Mouse (Mus musculus) lung, postnatal 0 days (tissue): ENCODE data around the gene Il31ra. TPM values are rescaled to one million over a fixed set of nuclear protein-coding genes. Genes with fewer than 3 reads are reported as not detected.

Source experiments
- ATAC-seq: fragments of 200-750 bp; cut with Nextera tagmentation; 2 replicates; pipeline ENCODE4 v1.8.0; 2017; ENCODE audit warnings: moderate library complexity
- DNase-seq: peaks from one replicate; pipeline ENCODE4 v3.0.0-alpha.2; 2016; ENCODE audit warnings: low spot score
- H3K27ac ChIP-seq: fragments of 300-500 bp; sonication (generic); 2 replicates; pipeline ENCODE4 v1.5.1; 2014; ENCODE audit warnings: antibody characterized with exemption, mild to moderate bottlenecking, low read length, mixed read lengths
- H3K27me3 ChIP-seq: fragments of 300-500 bp; sonication (generic); replicated peaks from 2 replicates; pipeline ENCODE4 v1.6.1; 2014; ENCODE audit warnings: low read length, mixed read lengths; ENCODE audit not compliant: insufficient read depth
- H3K36me3 ChIP-seq: fragments of 300-500 bp; sonication (generic); 2 replicates; pipeline ENCODE4 v1.6.1; 2014; ENCODE audit warnings: low read length, mixed read lengths; ENCODE audit not compliant: insufficient read depth
- H3K4me1 ChIP-seq: fragments of 300-500 bp; sonication (generic); 2 replicates; pipeline ENCODE4 v1.6.1; 2014; ENCODE audit warnings: antibody characterized with exemption, low read depth, low read length, mixed read lengths; ENCODE audit not compliant: insufficient read depth
- H3K4me2 ChIP-seq: fragments of 300-500 bp; sonication (generic); replicated peaks from 2 replicates; pipeline ENCODE4 v1.6.1; 2014; ENCODE audit warnings: low read depth, mild to moderate bottlenecking, low read length, moderate library complexity, mixed read lengths
- H3K4me3 ChIP-seq: fragments of 300-500 bp; sonication (generic); 2 replicates; pipeline ENCODE4 v1.5.1; 2014; ENCODE audit warnings: low read depth, low read length
- H3K9ac ChIP-seq: fragments of 300-500 bp; sonication (generic); replicated peaks from 2 replicates; pipeline ENCODE4 v1.6.1; 2014; ENCODE audit warnings: low read depth, mild to moderate bottlenecking
- H3K9me3 ChIP-seq: fragments of 300-500 bp; sonication (generic); 2 replicates; pipeline ENCODE4 v1.6.1; 2016; ENCODE audit warnings: low read length, mixed read lengths
- CTCF ChIP-seq: IDR thresholded peaks from 2 replicates; pipeline ENCODE4 v1.5.1; 2016; ENCODE audit warnings: antibody characterized with exemption, mild to moderate bottlenecking
- EP300 ChIP-seq: IDR thresholded peaks from 2 replicates; pipeline ENCODE4 v1.6.1; 2016; ENCODE audit warnings: antibody characterized with exemption, mild to moderate bottlenecking, control low read depth
- WGBS: fragments of 180-500 bp; shearing (Covaris S2); extraction: QIAGEN DNeasy Blood & Tissue Kit; methylation state at CpG from one replicate; pipeline ENCODE4 v1.1.7; 2014; 5-methylcytosine and 5-hydroxymethylcytosine counted together
- polyA plus RNA-seq: library from polyadenylated mRNA; unstranded; fragments of >200 nt; fragmentation: Nextera tagmentation; extraction: Ambion mirVana; gene quantifications from 2 replicates; pipeline ENCODE4 v1.2.1, GENCODE M21; 2015

The Il31ra gene
- polyA plus RNA-seq, 1 experiment from 2014 or later: not detected

DNA sequence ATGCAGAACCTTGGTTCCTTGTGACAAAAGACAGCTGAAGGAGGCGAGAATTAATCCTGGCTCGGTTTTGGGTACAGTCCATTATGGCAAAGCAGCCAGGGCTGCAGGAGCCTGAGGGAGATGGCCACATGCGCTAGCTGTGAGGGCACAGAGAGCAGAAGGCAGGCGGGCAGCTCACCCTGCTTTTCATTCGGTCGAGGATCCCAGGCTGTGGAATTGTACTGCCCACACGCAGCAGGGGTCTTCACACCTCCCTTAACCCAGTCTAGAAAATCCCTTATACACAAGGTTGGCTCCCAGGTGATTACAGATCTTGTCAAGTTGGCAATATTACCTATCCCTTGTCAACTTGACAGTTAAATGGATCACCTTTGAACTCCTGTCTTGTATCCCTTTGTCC, 29.5 kb upstream of the Il31ra start:
- H3K4me1 ChIP-seq: no peaks in the 10 kb centered on the region
- DNase-seq (no peak), ATAC-seq (no peak)
- H3K27me3 ChIP-seq: no peaks in the 10 kb centered on the region
- no peak overlapping the region for H3K4me3 ChIP-seq
- no peak overlapping the region for H3K4me2 ChIP-seq
- no peaks in the 10 kb centered on the region for H3K36me3 ChIP-seq
- no peaks in the 10 kb centered on the region for H3K9me3 ChIP-seq
- H3K27ac ChIP-seq: no peak overlapping the region
- 53% methylated on average over 7 of the region's 7 CpGs for WGBS
- no peak overlapping the region for H3K9ac ChIP-seq
- TF ChIP-seq CTCF: no peak
- no peak for TF ChIP-seq EP300

DNA sequence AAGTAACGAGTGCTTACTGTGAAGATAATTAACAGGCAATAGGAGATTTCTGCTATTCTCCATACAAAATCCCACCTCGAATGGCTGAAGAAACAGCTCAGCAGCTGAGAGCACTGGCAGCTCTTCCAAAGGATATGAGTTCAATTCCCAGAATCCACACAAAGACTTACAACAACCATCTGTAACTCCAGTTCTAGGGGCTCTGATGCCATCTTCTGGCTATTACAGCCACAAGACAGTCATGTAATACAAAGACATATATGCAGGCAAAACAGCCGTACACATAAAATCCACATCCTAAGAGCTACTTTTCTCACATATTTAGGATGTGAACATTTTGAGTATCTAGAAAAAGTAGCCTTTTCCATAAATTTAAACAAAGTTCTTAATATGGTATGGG, 27.4 kb upstream of the Il31ra start:
- Histone ChIP-seq H3K27ac (no peak overlapping the region), H3K36me3 (no peaks in the 10 kb centered on the region), H3K4me1 (no peaks in the 10 kb centered on the region), H3K4me3 (no peak overlapping the region), H3K9ac (no peak overlapping the region), H3K27me3 (no peaks in the 10 kb centered on the region), H3K9me3 (no peaks in the 10 kb centered on the region), H3K4me2 (no peak overlapping the region)
- peak; percentile 41; the same call in 1 of the 2 replicates for ATAC-seq
- peak; percentile 32 for DNase-seq
- WGBS: 52% methylated on average over 3 of the region's 3 CpGs
- TF ChIP-seq EP300: no peak
- TF ChIP-seq CTCF: peak; percentile 51

DNA sequence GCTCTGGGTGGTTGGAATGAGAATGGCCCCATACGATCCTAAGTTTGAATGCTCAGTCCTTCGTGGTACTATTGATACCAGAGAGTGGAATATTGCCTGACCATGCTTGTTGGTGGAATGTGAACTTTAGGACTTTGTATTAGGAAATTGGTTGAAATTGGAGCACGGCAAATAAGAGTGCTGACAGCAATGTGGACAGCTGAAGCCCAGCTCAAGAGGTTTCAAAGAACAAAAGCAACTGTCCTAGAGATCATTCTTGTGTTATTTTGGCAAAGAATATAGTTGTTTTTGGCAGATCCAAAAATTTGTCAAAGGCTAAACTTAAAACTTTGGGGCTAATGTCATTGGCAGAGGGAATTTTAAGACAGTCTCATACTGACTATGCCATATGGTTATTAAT, 14.4 kb upstream of the Il31ra start:
- no peaks in the 10 kb centered on the region for H3K4me1 ChIP-seq
- no peaks in the 10 kb centered on the region for H3K27me3 ChIP-seq
- H3K9ac ChIP-seq: no peak overlapping the region
- H3K9me3 ChIP-seq: no peaks in the 10 kb centered on the region
- DNase-seq (no peak), ATAC-seq (no peak)
- H3K27ac ChIP-seq: no peak overlapping the region
- WGBS: 82% methylated on average over 3 of the region's 3 CpGs
- H3K4me2 ChIP-seq: no peak overlapping the region
- no peak for TF ChIP-seq EP300
- no peak for TF ChIP-seq CTCF
- no peaks in the 10 kb centered on the region for H3K36me3 ChIP-seq
- H3K4me3 ChIP-seq: no peak overlapping the region

GRCm38 (mm10) chr13:112604411-112604810, 10.3 kb upstream of the Il31ra start:
- TF ChIP-seq EP300: no peak
- TF ChIP-seq CTCF: no peak
- Histone ChIP-seq H3K27ac (no peak overlapping the region), H3K9ac (no peak overlapping the region), H3K27me3 (no peaks in the 10 kb centered on the region), H3K4me2 (no peak overlapping the region), H3K4me1 (no peaks in the 10 kb centered on the region), H3K36me3 (no peaks in the 10 kb centered on the region), H3K9me3 (no peaks in the 10 kb centered on the region), H3K4me3 (no peak overlapping the region)
- WGBS: 60% methylated on average over 4 of the region's 4 CpGs
- no peak for ATAC-seq
- DNase-seq: no peak

GRCm38 (mm10) chr13:112603839-112604238, 9.7 kb upstream of the Il31ra start:
- Histone ChIP-seq H3K9me3 (no peaks in the 10 kb centered on the region), H3K4me3 (no peak overlapping the region), H3K4me2 (no peak overlapping the region), H3K27ac (no peak overlapping the region), H3K9ac (no peak overlapping the region), H3K4me1 (no peaks in the 10 kb centered on the region), H3K27me3 (no peaks in the 10 kb centered on the region), H3K36me3 (no peaks in the 10 kb centered on the region)
- no peak for DNase-seq
- no peak for ATAC-seq
- 90% methylated on average over 1 of the region's 1 CpGs for WGBS
- TF ChIP-seq CTCF: no peak
- no peak for TF ChIP-seq EP300

DNA sequence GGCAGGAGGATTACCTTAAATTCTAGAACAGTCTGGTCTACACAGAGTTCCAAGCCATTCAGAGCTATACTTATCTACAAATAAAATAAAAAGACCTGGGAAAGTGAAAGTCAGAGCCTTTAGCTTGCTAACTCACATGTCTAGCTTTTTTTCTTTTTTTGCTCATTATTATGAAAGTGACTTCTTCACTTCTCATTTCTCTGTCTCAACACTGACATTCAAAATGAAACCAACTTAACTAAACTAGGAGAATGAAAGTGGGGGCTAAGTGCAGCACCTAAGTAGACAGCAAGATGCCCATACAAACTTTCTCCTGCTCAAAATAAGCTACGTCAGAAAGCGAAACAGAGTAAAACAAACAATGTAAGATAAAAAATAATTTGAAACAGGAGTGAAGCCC, 8.4 kb upstream of the Il31ra start:
- Histone ChIP-seq H3K27ac (no peak overlapping the region), H3K27me3 (no peaks in the 10 kb centered on the region), H3K9ac (no peak overlapping the region), H3K4me2 (no peak overlapping the region), H3K4me3 (no peak overlapping the region), H3K4me1 (no peaks in the 10 kb centered on the region), H3K36me3 (no peaks in the 10 kb centered on the region), H3K9me3 (no peaks in the 10 kb centered on the region)
- TF ChIP-seq CTCF: no peak
- no peak for TF ChIP-seq EP300
- WGBS: 75% methylated on average over 2 of the region's 2 CpGs
- DNase-seq: no peak
- no peak for ATAC-seq

GRCm38 (mm10) chr13:112590254-112590653, 3.9 kb downstream of the Il31ra start:
- Histone ChIP-seq H3K36me3 (no peaks in the 10 kb centered on the region), H3K27me3 (no peaks in the 10 kb centered on the region), H3K9me3 (no peaks in the 10 kb centered on the region), H3K27ac (no peak overlapping the region), H3K4me1 (no peaks in the 10 kb centered on the region), H3K4me2 (no peak overlapping the region), H3K9ac (no peak overlapping the region), H3K4me3 (no peak overlapping the region)
- TF ChIP-seq CTCF (no peak), EP300 (no peak)
- DNase-seq (no peak), ATAC-seq (no peak)
- 21% methylated on average over 2 of the region's 2 CpGs for WGBS
